Mouse (Mus musculus) embryonic stem cell, embryonic (primary cell): Measurements from ENCODE around the gene Gstz1.

Source experiments
- CTCF ChIA-PET, 4 experiments: fragments of 300-600 bp in 2 of 4; fragments of 350-600 bp in 2 of 4; sonication (Branson Sonifier 250); formaldehyde crosslinking; loops; one replicate each; lab custom pipeline; 2022; ENCODE audit warnings: inconsistent platforms in 2 of 4; lab: Charles Lee
- POLR2A ChIA-PET, 4 experiments: fragments of 300-600 bp in 2 of 4; fragments of 350-600 bp in 2 of 4; sonication (Branson Sonifier 250); formaldehyde crosslinking; loops; one replicate each; lab custom pipeline; 2022; ENCODE audit warnings: antibody characterized with exemption in 4 of 4, inconsistent platforms in 1 of 4; lab: Charles Lee

Gene Gstz1

DNA sequence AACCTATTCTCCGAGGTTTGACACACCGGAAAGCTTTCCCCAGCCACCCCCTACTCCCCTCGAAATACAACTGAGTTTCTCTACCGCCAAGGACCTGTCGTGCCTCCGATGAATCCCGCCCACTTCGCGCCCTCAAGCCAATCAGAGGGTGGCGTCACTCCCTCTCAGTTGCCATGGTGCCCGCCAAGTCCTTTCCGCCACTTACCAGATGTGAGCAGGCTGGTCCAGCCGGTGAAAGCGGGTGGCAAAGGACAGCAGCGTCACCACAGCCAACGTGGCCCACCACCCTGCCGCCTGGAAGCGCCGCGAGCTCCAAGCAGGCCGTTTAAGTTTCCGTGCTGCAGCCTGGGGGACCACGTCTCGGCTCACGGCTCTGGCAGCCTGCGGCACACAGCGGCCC, at the start of gene Gstz1:
Gene Gstz1, plus strand, starts transcription at position 200 of the 400 bp plus-strand sequence.
- ChIA-PET CTCF (interaction anchor here (0.5 to 1.6 kb wide), 10 partner anchors 35 to 1017 kb away, joined by 3 to 8 read pairs (median 4); partner anchors contain the start of gene Ahsa1 (in 1 of the 4)), POLR2A (interaction anchor here (0.6 to 3.9 kb wide), 71 partner anchors 9 to 1399 kb away, joined by 3 to 47 read pairs (median 4); partner anchors contain the start of genes Ahsa1 (in 3 of the 4), Vipas39 (in 3 of the 4), Ngb (in 2 of the 4) and Cipc (in 1 of the 4))

DNA sequence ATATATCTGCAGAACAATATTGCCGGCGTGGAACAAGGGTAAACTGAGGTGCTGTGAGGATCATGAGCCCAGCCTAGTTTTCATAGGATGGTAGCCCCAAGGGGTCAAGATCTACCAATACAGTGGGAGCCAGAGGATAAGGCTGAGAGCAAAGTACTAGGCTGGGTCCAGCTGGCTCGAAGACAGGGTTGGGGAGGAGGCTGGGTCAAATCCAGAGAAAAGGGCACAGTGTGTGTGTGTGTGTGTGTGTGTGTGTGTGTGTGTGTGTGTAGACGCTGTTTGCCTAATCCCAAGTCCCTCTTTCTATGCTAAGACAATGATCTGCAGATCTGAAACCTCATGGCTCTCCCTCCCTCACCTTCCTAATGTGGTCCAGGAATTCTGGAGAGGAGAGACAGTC, 46.6 kb upstream of the Gstz1 start:
- ChIA-PET POLR2A (no interaction called here), CTCF (no interaction called here)

- POLR2A ChIA-PET: interaction anchor here in 2 of 4 experiments (0.7 to 1.9 kb wide), 10 partner anchors 9 to 182 kb away, joined by 3 to 10 read pairs (median 4); partner anchors contain the start of genes Gstz1 (in 1 of the 2) and Pomt2 (in 1 of the 2)
- CTCF ChIA-PET: interaction anchor here in 3 of 4 experiments (0.5 to 1.4 kb wide), 8 partner anchors 10 to 87 kb away, joined by 3 to 8 read pairs (median 4); no protein-coding TSS in a partner anchor
Measured at GRCm38 (mm10) chr12:87102165-87102631, 44.8 kb upstream of the Gstz1 start, which contains the start of gene Ngb. Gene Ngb, minus strand, starts transcription at chr12:87102539.

DNA sequence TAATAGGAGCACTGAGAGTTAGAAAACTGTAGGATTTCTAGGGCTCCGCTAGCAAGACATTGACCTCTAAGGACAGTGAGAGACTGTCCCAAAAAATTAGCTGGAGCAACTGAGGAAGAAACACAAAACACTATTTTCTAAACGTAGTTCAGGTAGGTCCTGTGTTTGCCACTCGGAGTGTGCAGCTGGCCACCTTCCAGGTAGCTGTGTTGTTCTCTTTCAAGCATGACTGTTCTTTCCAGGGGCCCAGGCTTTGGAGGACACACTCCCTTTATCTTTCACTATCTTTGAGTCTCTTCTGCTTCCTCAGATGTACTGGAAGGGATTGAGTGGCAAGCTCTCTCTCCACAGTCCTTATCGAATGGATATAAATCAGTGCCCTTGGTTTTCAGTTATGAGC, 43.5 kb upstream of the Gstz1 start:
- ChIA-PET POLR2A (interaction anchor here in 1 of 4 experiments (0.7 to 1.3 kb wide), 3 partner anchors 15 to 1339 kb away, joined by 3 to 4 read pairs (median 3); no protein-coding TSS in a partner anchor), CTCF (interaction anchor here (0.5 to 1.4 kb wide), 5 partner anchors 15 to 327 kb away, joined by 3 to 5 read pairs (median 4); no protein-coding TSS in a partner anchor)

GRCm38 (mm10) chr12:87104796-87105195, 42.2 kb upstream of the Gstz1 start:
- CTCF ChIA-PET: interaction anchor here in 2 of 4 experiments (0.6 to 1.4 kb wide), 4 partner anchors 16 to 702 kb away, joined by 3 to 4 read pairs (median 4); no protein-coding TSS in a partner anchor
- POLR2A ChIA-PET: interaction anchor here in 1 of 4 experiments (1.2 kb wide), 2 partner anchors 8 to 17 kb away, joined by 3 to 4 read pairs; no protein-coding TSS in a partner anchor

DNA sequence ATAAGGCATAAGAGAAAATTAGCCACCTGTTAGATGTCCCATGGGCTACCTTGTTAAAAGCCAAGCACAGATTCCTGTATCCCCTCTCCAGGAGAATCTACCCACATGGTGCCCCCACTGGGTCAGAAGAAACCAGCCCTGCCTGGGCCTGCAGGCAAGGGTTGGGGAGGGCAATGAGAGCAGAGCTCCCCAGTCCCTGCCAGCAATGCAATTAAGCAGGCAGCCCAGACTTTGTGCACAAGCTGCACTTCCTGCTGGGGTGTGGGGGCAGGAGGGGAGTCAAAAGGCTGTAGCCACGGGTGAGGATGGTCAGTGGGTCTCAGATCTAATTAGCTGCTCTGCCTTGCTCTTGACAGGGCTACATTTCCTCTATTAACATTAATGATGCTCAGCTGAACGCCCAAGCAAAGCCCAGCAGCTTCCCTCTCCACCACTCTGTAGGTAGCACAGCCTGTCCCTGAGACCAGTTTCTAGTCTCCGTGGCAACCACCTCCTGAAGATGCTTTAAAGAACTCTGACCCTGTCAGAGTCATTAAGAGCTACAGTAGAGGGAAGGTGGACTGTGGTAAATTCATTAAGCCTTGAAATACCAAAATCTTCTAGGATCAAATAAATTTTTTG, 39.5 kb upstream of the Gstz1 start:
- ChIA-PET POLR2A (no interaction called here), CTCF (interaction anchor here in 1 of 4 experiments (1.4 kb wide), 1 partner anchor 19 kb away, joined by 3 read pairs; no protein-coding TSS in a partner anchor)

- ChIA-PET POLR2A (no interaction called here), CTCF (no interaction called here)
Measured at GRCm38 (mm10) chr12:87121918-87122589, 24.9 kb upstream of the Gstz1 start.

DNA sequence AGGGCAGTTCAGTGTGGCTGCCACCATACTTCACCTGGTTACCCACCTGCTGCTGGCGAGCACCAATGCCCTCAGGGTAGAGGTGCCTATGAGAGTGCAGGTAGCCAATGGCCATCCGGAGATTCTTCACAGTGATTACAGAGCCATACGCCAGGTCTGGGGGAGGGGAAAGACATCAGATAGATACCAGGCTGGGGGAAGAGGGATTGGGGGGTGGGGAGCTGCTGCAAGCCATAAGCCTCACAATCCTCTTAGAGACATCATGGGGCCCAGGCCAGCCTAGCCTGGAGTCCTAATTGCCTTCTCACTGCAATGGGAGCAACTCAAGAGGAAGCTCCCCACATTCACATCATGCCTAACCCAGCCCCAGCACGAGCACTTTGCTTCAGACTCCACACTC, 19.7 kb upstream of the Gstz1 start:
- POLR2A ChIA-PET: interaction anchor here in 1 of 4 experiments (0.7 to 1.4 kb wide), 3 partner anchors 11 to 38 kb away, joined by 3 read pairs; no protein-coding TSS in a partner anchor
- CTCF ChIA-PET: interaction anchor here in 1 of 4 experiments (0.6 kb wide), 1 partner anchor 93 kb away, joined by 3 read pairs; no protein-coding TSS in a partner anchor

DNA sequence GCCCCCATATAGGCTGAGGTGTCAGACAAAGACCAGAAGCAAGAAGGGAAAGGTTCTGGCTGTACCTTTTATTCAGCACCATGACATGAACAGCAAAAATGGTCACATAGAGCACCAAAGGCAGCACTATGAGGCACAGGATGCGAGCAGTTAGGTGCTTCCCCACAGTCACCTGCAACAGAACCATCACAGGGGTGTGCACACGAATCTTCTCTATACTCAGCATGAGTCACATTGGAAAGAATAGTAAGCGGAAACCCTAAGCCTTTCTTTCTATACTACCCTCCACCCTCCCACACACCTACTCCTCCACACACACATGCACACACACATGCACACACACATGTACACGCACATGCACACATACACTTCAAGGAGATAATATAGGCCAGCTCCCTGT, 16.7 kb upstream of the Gstz1 start:
- CTCF ChIA-PET: interaction anchor here in 1 of 4 experiments (0.6 kb wide), 1 partner anchor 151 kb away, joined by 5 read pairs; no protein-coding TSS in a partner anchor
- POLR2A ChIA-PET: interaction anchor here in 1 of 4 experiments (0.7 kb wide), 1 partner anchor 686 kb away, joined by 3 read pairs; no protein-coding TSS in a partner anchor

DNA sequence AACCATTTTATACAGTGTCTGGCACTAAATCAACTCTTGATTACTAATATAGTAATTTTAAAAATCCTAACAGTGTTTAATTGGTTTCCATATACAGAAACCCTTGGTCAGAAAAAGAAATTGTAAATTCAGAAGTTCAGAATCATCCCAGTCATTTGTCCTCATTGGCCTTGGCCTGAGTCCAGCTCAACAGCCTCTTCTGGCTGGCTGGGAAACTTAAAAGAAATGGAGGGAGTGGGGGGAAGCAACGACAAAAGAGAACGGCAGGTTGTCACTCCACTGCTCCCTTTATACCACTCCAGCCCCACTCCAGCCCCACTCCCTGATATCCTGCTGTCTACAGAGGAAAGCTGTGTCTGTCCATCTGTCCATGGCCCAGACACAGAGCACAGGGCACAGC, 15.8 kb upstream of the Gstz1 start:
- POLR2A ChIA-PET: interaction anchor here in 1 of 4 experiments (1.3 kb wide), 1 partner anchor 16 kb away, joined by 5 read pairs; the partner anchor contains the start of genes Gstz1 and Pomt2
- CTCF ChIA-PET: no interaction called here

DNA sequence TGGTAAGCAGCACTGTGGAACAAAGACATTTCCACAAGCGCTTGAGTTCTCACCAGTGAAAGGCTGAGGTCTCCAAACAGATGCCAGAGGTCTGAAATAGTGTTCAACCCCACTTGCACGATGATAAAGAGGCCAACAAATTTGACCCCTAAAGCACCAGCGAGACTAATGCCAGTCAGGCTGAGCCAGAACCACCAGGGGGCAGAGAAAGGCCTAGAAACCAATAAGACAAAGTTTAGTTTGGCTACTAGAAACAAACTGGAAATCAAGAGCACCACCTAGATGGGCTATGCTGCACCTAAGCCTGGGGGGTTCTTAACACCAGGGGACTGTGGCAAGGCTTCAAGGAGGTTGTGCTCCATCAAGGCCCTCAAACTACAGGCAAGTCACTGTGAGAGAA, 15.3 kb upstream of the Gstz1 start:
- ChIA-PET CTCF (no interaction called here), POLR2A (interaction anchor here in 1 of 4 experiments (0.9 to 1.3 kb wide), 2 partner anchors 12 to 16 kb away, joined by 3 to 5 read pairs; partner anchors contain the start of genes Gstz1 and Pomt2)

GRCm38 (mm10) chr12:87132210-87132609, 14.8 kb upstream of the Gstz1 start:
- ChIA-PET CTCF (interaction anchor here in 1 of 4 experiments (0.7 kb wide), 1 partner anchor 25 kb away, joined by 4 read pairs; no protein-coding TSS in a partner anchor), POLR2A (interaction anchor here in 2 of 4 experiments (0.7 to 1.6 kb wide), 4 partner anchors 11 to 16 kb away, joined by 3 to 8 read pairs (median 4); partner anchors contain the start of gene Pomt2 (in 2 of the 2))

- ChIA-PET POLR2A (interaction anchor here in 2 of 4 experiments (1.1 to 1.6 kb wide), 2 partner anchors 15 to 16 kb away, joined by 5 to 8 read pairs; partner anchors contain the start of gene Pomt2 (in 2 of the 2)), CTCF (interaction anchor here in 1 of 4 experiments (0.7 kb wide), 1 partner anchor 24 kb away, joined by 4 read pairs; no protein-coding TSS in a partner anchor)
Measured at GRCm38 (mm10) chr12:87132784-87133183, 14.2 kb upstream of the Gstz1 start.

GRCm38 (mm10) chr12:87137439-87138341, 9.3 kb upstream of the Gstz1 start:
- CTCF ChIA-PET: interaction anchor here in 2 of 4 experiments (0.6 kb wide), 2 partner anchors 85 to 104 kb away, joined by 3 to 15 read pairs; no protein-coding TSS in a partner anchor
- POLR2A ChIA-PET: interaction anchor here (0.5 to 4.4 kb wide), 16 partner anchors 9 to 1658 kb away, joined by 3 to 26 read pairs (median 4); partner anchors contain the start of genes Pomt2 (in 3 of the 4), Gstz1 (in 2 of the 4) and Sptlc2 (in 1 of the 4)

- CTCF ChIA-PET: interaction anchor here in 2 of 4 experiments (0.6 kb wide), 2 partner anchors 85 to 105 kb away, joined by 3 to 15 read pairs; no protein-coding TSS in a partner anchor
- POLR2A ChIA-PET: interaction anchor here (0.6 to 4.4 kb wide), 17 partner anchors 9 to 1659 kb away, joined by 3 to 26 read pairs (median 4); partner anchors contain the start of genes Pomt2 (in 3 of the 4), Gstz1 (in 2 of the 4) and Sptlc2 (in 1 of the 4)
Measured at GRCm38 (mm10) chr12:87138342-87138701, 8.6 kb upstream of the Gstz1 start.

DNA sequence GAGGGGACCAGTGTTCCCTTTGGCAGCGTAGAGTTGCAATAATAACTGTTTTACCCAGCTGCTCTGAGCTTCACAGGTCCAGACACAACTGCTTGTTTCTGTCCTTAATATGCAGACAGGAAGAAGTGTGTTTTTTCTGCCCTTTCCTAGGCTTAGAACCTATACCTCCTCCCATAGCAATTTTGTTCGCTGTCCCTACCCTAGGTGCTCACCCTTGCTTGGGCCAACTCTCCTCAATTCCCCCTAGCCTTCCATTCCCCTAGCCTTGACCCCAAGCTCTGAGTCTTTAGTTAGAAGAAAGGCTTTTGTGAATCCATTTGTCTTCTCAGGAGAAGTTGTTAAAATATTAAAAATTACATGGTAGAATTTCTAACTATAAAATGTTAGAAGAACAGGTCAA, 8.2 kb upstream of the Gstz1 start:
- POLR2A ChIA-PET: interaction anchor here (0.6 to 4.4 kb wide), 13 partner anchors 8 to 446 kb away, joined by 3 to 26 read pairs (median 4); partner anchors contain the start of genes Pomt2 (in 3 of the 4), Gstz1 (in 2 of the 4) and Sptlc2 (in 1 of the 4)
- CTCF ChIA-PET: interaction anchor here in 1 of 4 experiments (0.6 kb wide), 1 partner anchor 86 kb away, joined by 15 read pairs; no protein-coding TSS in a partner anchor
